Mouse (Mus musculus) testis, adult 2 months (tissue): ENCODE results near the gene Bloc1s1. TPM values are rescaled to one million over a fixed set of nuclear protein-coding genes. Genes with fewer than 3 reads are reported as not detected.

ENCODE experiments used
- H3K27ac ChIP-seq: fragments of 200-500 bp; 2 replicates; pipeline ENCODE4 v1.5.1; 2012; ENCODE audit warnings: low read depth, low read length; ENCODE audit not compliant: control insufficient read depth, insufficient read depth
- H3K27me3 ChIP-seq: fragments of 200-500 bp; 2 replicates; pipeline ENCODE4 v1.6.1; 2012; ENCODE audit warnings: mild to moderate bottlenecking, low read length, moderate library complexity; ENCODE audit not compliant: control insufficient read depth, insufficient read depth
- H3K36me3 ChIP-seq: fragments of 200-500 bp; 2 replicates; pipeline ENCODE4 v1.6.1; 2012; ENCODE audit warnings: mild to moderate bottlenecking, low read length; ENCODE audit not compliant: control insufficient read depth, insufficient read depth
- H3K4me1 ChIP-seq: fragments of 200-500 bp; 2 replicates; pipeline ENCODE4 v1.6.1; 2012; ENCODE audit warnings: low read length; ENCODE audit not compliant: control insufficient read depth, insufficient read depth
- H3K4me3 ChIP-seq: fragments of 200-500 bp; 2 replicates; pipeline ENCODE4 v1.5.1; 2012; ENCODE audit warnings: low read depth, mild to moderate bottlenecking, low read length, moderate library complexity, mixed read lengths; ENCODE audit not compliant: control insufficient read depth
- CTCF ChIP-seq: fragments of 200-500 bp; IDR thresholded peaks from 2 replicates; pipeline ENCODE4 v1.5.1; 2012; ENCODE audit warnings: low read depth, mild to moderate bottlenecking, inconsistent platforms, low read length, moderate library complexity; ENCODE audit not compliant: control insufficient read depth, insufficient read depth, insufficient replicate concordance
- POLR2A ChIP-seq: fragments of 200-500 bp; IDR thresholded peaks from 2 replicates; pipeline ENCODE4 v1.6.1; 2012; ENCODE audit warnings: low read depth, mild to moderate bottlenecking, inconsistent platforms, low read length, moderate library complexity; ENCODE audit not compliant: control insufficient read depth
- polyA plus RNA-seq: library from polyadenylated mRNA; depleted of rRNA; stranded (reverse); fragments of >200 nt; gene quantifications from 2 replicates; pipeline ENCODE4 v1.2.3, GENCODE M21; 2012

The Bloc1s1 gene
- polyA plus RNA-seq, 1 experiment, result 97.9 TPM

DNA sequence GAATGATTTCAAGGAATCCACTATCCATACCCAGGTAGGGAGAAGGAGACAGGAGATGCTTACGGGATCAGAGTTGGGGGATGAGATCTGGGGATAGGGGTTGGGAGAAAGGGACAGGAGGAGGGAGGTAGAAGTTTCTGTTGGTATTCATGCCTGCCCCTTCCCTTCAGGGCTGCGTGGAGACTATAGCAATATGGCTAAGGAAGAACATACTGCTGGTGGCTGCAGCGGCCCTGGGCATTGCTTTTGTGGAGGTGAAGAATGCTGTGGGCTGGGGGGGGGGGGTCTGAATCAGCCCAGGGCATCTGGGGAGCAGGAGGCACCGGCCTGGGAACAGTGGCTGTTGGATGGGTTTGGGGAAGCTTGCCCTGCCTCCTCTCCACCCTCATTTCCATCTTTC, 11.6 kb downstream of the Bloc1s1 start:
- H3K4me3 ChIP-seq, result no peak overlapping the region
- TF ChIP-seq CTCF (no peak), POLR2A (no peak)
- peaks cover 11% of the 10 kb centered on the region for H3K4me1 ChIP-seq
- H3K36me3 ChIP-seq, result no peaks in the 10 kb centered on the region
- no peak overlapping the region for H3K27ac ChIP-seq
- H3K27me3 ChIP-seq, result no peaks in the 10 kb centered on the region

DNA sequence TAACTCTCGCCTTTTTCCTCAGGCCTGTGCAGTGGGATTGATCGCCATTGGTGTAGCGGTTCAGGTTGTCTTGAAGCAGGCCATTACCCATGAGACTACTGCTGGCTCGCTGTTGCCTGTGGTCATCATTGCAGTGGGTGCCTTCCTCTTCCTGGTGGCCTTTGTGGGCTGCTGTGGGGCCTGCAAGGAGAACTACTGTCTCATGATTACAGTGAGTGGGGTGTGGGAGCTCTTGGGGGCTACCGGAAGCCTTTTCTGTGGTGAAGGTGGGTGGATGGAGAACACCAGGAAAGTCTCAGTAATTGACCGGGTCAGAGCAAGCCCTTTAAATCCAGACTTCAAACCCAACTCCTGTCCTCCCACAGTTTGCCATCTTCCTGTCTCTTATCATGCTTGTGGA, 12.4 kb downstream of the Bloc1s1 start:
- Histone ChIP-seq H3K4me3 (no peak overlapping the region), H3K27ac (no peak overlapping the region), H3K4me1 (peaks cover 11% of the 10 kb centered on the region), H3K27me3 (no peaks in the 10 kb centered on the region), H3K36me3 (no peaks in the 10 kb centered on the region)
- TF ChIP-seq CTCF (no peak), POLR2A (no peak)

DNA sequence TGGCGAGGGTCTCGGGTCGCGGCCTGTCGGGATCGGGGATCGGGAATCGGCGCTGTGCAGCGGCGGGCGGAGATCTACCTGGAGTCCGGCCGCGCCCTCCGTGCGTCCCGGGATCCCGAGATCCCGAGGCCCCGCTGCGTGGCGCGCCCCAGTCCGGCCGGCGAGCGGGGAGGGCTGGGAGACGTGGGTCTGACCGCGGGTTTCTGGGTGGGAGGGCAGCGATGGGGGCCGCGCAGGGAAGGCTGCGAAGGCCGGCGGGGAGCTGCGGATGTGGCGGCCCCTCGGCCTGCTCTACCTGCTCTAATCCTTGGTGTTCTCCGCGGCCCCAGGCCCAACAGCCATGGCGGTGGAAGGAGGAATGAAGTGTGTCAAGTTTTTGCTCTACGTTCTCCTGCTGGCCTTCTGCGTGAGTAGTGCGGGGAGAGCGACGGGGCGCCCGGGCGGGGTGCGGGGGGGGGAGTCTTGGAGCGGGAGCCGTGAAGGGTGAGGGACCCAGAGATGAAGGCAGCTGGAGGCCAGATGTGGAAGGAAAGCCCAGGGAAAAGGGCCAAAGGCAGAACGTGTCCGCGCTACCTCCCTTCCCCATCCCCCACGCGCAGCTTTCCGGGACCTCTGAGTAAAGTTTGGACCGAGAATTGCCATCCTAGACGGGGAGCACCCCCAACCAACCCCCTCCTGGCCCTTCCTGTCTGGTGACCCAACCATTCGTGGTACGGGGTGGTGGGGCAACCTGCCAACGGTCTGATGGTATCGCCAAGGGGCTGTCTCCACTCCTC, 13.6 kb downstream of the Bloc1s1 start:
- TF ChIP-seq POLR2A (no peak), CTCF (no peak)

DNA sequence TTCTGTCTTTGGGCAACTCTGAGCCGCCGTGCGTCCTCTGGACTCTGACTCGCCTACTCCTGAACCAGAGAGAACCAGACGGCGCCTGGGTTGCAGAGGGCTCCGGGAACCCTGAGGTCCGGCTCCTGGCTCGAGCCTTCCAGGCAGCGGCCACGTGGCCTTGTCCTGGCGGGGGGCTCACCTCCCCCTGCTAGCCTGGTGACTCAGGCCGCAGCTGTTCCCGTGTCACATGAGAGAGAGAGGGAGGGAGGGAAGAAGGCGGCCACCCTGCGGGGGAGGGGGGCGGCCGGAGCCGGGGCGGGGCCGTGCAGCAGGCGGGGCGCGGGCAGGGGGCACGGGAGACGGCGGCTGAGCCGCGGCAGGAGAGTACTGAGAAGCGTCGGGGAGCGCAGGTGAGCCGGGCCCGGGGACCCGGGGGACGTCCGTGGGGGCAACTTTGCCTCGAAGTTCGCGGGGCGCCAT, 14.2 kb downstream of the Bloc1s1 start:
- Histone ChIP-seq H3K4me1 (peaks cover 11% of the 10 kb centered on the region), H3K27me3 (no peaks in the 10 kb centered on the region), H3K36me3 (no peaks in the 10 kb centered on the region), H3K27ac (peak overlapping the region; percentile 59), H3K4me3 (peak overlapping the region; percentile 80)
- TF ChIP-seq POLR2A (no peak), CTCF (no peak)

More for the DNA sequence above, 13.6 kb downstream of the Bloc1s1 start:
- H3K4me1 ChIP-seq, result peaks cover 11% of the 10 kb centered on the region
- H3K27me3 ChIP-seq, result no peaks in the 10 kb centered on the region
- H3K27ac ChIP-seq, result peak overlapping the region; percentile 59
- peak overlapping the region; percentile 80 for H3K4me3 ChIP-seq
- no peaks in the 10 kb centered on the region for H3K36me3 ChIP-seq

DNA sequence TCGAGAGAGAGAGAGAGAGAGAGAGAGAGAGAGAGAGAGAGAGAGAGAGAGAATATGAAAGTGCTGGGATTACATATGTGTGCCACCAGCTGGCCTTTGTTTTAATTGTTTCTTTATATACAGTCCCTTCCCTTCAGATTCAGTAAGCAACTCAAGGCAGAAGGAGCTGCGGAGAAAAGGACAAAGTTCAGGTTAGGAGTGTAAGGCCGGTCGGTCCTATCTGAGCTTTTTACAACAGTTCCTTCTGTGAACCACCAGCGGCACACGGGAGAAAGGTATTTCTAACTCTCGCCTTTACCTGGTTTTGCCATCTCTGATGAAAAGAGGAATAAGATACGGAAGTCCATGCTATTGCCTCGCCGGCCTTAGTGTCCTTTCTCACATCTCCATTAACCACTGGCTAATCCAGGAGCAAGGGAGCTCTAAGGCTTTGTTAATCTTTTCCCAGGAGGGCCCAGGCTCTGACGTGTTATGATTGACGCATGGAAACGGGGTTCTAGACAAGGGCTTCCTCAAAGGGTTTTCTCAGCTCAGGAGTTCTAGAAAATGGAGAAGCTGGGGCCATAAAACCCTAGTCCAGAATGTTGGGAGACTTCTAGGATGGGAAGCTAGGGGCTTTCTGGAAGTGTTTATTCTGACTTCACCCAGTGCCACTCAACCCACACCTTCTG, 14.9 kb downstream of the Bloc1s1 start:
- peak overlapping the region; percentile 80 for H3K4me3 ChIP-seq
- no peaks in the 10 kb centered on the region for H3K36me3 ChIP-seq
- H3K27ac ChIP-seq, result 0 out of 2 replicates have a peak overlapping the region, but pooled peaks have one; percentile 55
- H3K27me3 ChIP-seq, result no peaks in the 10 kb centered on the region
- TF ChIP-seq CTCF (no peak), POLR2A (no peak)
- H3K4me1 ChIP-seq, result peaks cover 11% of the 10 kb centered on the region

DNA sequence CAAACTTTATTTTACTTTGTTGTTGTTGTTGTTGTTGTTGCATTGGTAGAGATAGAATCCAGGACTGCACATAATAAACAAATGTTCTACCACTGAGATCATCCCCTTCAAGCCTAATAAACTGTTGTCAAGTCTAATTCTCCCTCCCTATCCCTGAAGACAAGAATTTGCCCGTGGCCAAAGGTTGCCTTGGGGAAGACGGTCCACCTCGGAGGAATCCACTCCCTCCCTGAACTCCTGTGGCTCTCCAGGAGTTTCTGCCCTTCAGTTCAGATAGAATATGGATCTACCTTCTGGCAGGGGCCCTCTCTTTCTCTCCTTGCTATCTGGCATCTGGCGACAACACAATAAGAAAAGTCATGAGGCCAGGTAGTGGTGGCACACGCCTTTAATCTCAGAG, 19.0 kb downstream of the Bloc1s1 start:
- Histone ChIP-seq H3K36me3 (no peaks in the 10 kb centered on the region), H3K27me3 (no peaks in the 10 kb centered on the region), H3K4me3 (no peak overlapping the region), H3K27ac (no peak overlapping the region), H3K4me1 (peaks cover 4% of the 10 kb centered on the region; the same call in 1 of the 2 replicates)
- TF ChIP-seq POLR2A (no peak), CTCF (no peak)

DNA sequence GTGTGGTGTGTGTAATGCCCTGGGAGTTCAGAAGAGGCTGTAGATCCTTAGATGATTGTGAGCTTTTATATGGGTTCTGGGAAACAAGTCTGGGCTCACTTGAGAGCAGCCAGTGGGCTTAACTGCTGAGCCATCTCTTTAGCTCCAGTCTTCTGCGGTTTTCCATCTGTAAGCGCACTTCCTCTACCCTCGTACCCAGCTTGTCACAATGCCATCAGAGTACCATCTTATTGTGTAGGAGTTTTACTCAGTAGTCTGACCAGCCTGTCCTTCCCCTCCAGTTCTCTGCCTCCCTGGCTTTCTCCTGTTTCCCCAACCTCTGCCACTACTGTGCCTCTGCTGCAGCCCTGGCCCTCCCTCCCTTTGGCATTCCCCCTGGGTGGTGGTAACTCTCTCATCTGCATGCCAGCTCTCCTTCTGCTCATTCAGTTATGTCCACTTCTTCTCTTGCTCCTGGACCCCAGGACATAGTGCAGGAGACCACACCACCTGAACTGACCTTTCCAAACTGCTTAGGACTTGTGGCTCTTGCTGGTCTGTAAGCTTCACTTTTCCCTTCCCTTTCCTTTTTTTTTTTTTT, 21.3 kb downstream of the Bloc1s1 start:
- Histone ChIP-seq H3K4me3 (no peak overlapping the region), H3K36me3 (no peaks in the 10 kb centered on the region), H3K27ac (no peak overlapping the region), H3K27me3 (no peaks in the 10 kb centered on the region), H3K4me1 (no peaks in the 10 kb centered on the region)
- TF ChIP-seq CTCF (no peak), POLR2A (no peak)
